Mouse (Mus musculus) liver, postnatal 0 days (tissue): ENCODE measurements at regions not wholly inside any gene's neighbourhood (a gene's known extent, or its start where the extent isn't known, plus 50 kb on each side); places are given as distances from the start of the nearest gene placed in this dataset.

Experiments
- ATAC-seq: fragments of 200-750 bp; cut with Nextera tagmentation; 2 replicates; pipeline ENCODE4 v1.8.0; 2017; ENCODE audit warnings: mild to moderate bottlenecking, moderate library complexity
- DNase-seq: peaks from one replicate; pipeline ENCODE4 v3.0.0-alpha.2; 2016
- H3K27ac ChIP-seq: fragments of 300-500 bp; sonication (generic); 2 replicates; pipeline ENCODE4 v1.5.1; 2014; ENCODE audit warnings: antibody characterized with exemption, moderate library complexity, mild to moderate bottlenecking, low read depth
- H3K27me3 ChIP-seq: fragments of 300-500 bp; sonication (generic); 2 replicates; pipeline ENCODE4 v1.6.1; 2014; ENCODE audit warnings: low read length, control low read depth, mixed read lengths; ENCODE audit not compliant: insufficient read depth
- H3K36me3 ChIP-seq: fragments of 300-500 bp; sonication (generic); replicated peaks from 2 replicates; pipeline ENCODE4 v1.6.1; 2014; ENCODE audit warnings: mild to moderate bottlenecking, control low read depth, low read length, moderate library complexity, mixed read lengths; ENCODE audit not compliant: insufficient read depth
- H3K4me1 ChIP-seq: fragments of 300-500 bp; sonication (generic); 2 replicates; pipeline ENCODE4 v1.6.1; 2014; ENCODE audit warnings: antibody characterized with exemption, mild to moderate bottlenecking, control low read depth; ENCODE audit not compliant: insufficient read depth
- H3K4me2 ChIP-seq: fragments of 300-500 bp; sonication (generic); 2 replicates; pipeline ENCODE4 v1.6.1; 2014; ENCODE audit warnings: low read depth, mild to moderate bottlenecking, low read length, moderate library complexity, mixed read lengths
- H3K4me3 ChIP-seq: fragments of 300-500 bp; sonication (generic); 2 replicates; pipeline ENCODE4 v1.5.1; 2014; ENCODE audit warnings: low read depth, low read length
- H3K9ac ChIP-seq: fragments of 300-500 bp; sonication (generic); replicated peaks from 2 replicates; pipeline ENCODE4 v1.6.1; 2014; ENCODE audit warnings: mild to moderate bottlenecking, moderate library complexity
- H3K9me3 ChIP-seq: fragments of 300-500 bp; sonication (generic); 2 replicates; pipeline ENCODE4 v1.6.1; 2016; ENCODE audit warnings: mild to moderate bottlenecking, control low read depth, low read length, mixed read lengths
- CTCF ChIP-seq: sonication (generic); IDR thresholded peaks from 2 replicates; pipeline ENCODE4 v1.5.1; 2016; ENCODE audit warnings: antibody characterized with exemption, low read depth
- EP300 ChIP-seq: IDR thresholded peaks from 2 replicates; pipeline ENCODE4 v1.6.1; 2016; ENCODE audit warnings: antibody characterized with exemption, low read depth, mild to moderate bottlenecking
- WGBS: fragments of 180-500 bp; shearing (Covaris S2); extraction: QIAGEN DNeasy Blood & Tissue Kit; methylation state at CpG from one replicate; pipeline ENCODE4 v1.1.7; 2014; ENCODE audit not compliant: insufficient replicate concordance; 5-methylcytosine and 5-hydroxymethylcytosine counted together

DNA sequence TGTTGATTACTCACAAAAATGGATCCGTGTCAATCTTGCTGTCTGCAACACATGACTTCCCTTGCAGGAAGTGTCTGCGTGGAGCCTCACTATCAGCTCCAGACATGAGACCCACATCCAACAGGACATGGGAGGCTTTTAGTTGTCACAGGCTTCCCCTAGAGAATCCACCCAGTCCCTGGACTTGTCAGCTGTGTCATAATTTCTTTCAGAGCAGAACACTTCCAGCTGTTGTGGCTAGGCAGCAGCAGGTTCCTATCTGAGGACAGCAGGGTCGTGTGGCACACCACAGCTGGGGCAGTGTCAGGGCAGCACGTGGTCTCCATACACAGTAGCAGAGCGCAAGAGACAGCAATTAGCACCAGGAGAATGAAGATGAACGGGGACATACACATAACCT lies 161.8 kb upstream of the Tcf21 start:
- Histone ChIP-seq H3K4me3 (no peak overlapping the region), H3K9me3 (no peaks in the 10 kb centered on the region), H3K27ac (no peak overlapping the region), H3K36me3 (no peaks in the 10 kb centered on the region), H3K4me1 (no peaks in the 10 kb centered on the region), H3K9ac (no peak overlapping the region), H3K27me3 (no peaks in the 10 kb centered on the region), H3K4me2 (no peak overlapping the region)
- DNase-seq (no peak), ATAC-seq (peak; percentile 33; the same call in 1 of the 2 replicates)
- 33% methylated on average over 6 of the region's 6 CpGs for whole genome bisulfite sequencing
- TF ChIP-seq EP300 (no peak), CTCF (no peak)

DNA sequence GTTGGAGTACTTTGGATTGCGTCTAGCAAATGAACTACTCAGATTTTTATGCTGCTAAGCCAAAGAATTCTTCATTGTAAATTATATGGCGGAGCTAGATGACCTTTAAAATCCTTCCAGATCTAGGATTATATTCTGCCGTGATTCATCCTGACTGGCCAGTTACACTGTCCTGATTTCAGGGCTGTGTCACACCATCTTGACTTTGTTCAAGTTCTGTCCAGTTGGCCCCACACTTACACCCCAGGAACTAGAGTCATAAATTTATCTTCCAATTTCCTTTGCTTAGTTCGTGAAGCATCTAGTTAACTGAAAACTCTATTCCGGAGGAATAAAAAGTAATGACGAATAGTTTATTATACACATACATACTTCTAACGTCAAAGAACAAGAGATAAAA lies 158.5 kb upstream of the Tcf21 start:
- Histone ChIP-seq H3K4me2 (no peak overlapping the region), H3K9ac (no peak overlapping the region), H3K4me1 (no peaks in the 10 kb centered on the region), H3K27me3 (no peaks in the 10 kb centered on the region), H3K27ac (no peak overlapping the region), H3K4me3 (no peak overlapping the region), H3K36me3 (no peaks in the 10 kb centered on the region), H3K9me3 (no peaks in the 10 kb centered on the region)
- TF ChIP-seq CTCF: no peak
- TF ChIP-seq EP300: no peak
- no peak for ATAC-seq
- WGBS: 82% methylated on average over 7 of the region's 7 CpGs
- DNase-seq: no peak

DNA sequence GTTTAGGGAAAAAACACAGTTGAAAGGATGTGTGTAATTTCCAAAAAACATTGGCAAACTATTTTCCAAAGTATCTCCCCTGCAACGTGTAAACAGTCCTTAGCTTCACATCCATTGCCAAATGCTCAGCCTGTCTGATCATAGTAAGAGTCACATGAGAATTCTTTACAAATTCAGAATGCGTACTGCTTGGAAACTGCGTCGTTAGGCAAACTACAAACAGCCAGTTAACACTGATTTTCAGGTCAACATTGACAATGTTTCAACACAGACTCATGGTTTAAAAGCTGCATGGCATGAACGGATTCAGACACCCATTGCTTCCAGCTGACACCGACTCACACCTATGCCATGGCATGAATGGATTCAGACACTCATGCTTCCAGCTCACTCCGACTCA lies 137.0 kb upstream of the Tcf21 start:
- DNase-seq: no peak
- H3K4me2 ChIP-seq: no peak overlapping the region
- H3K9me3 ChIP-seq: no peaks in the 10 kb centered on the region
- no peak overlapping the region for H3K9ac ChIP-seq
- H3K36me3 ChIP-seq: no peaks in the 10 kb centered on the region
- H3K4me3 ChIP-seq: no peak overlapping the region
- H3K27me3 ChIP-seq: no peaks in the 10 kb centered on the region
- H3K4me1 ChIP-seq: no peaks in the 10 kb centered on the region
- no peak overlapping the region for H3K27ac ChIP-seq
- 79% methylated on average over 7 of the region's 7 CpGs for WGBS
- no peak for ATAC-seq
- TF ChIP-seq EP300 (no peak), CTCF (no peak)

DNA sequence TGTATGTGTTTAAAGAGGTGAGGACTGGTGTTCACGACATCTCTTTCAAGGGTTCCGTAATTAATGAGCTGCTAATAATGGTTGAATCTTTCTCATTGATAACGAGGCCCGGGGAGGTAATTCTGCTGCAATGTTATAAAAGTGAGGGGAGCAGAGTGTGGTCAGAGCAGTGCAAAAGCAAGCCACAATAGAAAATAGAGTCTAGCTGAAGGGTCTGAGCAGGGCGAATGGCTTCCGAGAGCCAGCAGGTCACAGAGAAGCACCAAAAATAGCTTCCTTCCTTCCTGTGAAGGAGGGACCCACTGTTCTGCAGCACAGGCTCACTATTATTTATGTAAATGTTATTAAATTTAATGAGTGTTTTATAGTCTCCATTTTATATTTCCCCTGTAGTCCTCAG lies 133.3 kb upstream of the Tcf21 start:
- WGBS: 52% methylated on average over 6 of the region's 6 CpGs
- no peak for TF ChIP-seq EP300
- TF ChIP-seq CTCF: no peak
- H3K27me3 ChIP-seq: no peaks in the 10 kb centered on the region
- H3K9me3 ChIP-seq: no peaks in the 10 kb centered on the region
- no peak overlapping the region for H3K4me2 ChIP-seq
- no peak for DNase-seq
- H3K27ac ChIP-seq: no peak overlapping the region
- H3K9ac ChIP-seq: no peak overlapping the region
- ATAC-seq: no peak
- no peaks in the 10 kb centered on the region for H3K4me1 ChIP-seq
- H3K4me3 ChIP-seq: no peak overlapping the region
- no peaks in the 10 kb centered on the region for H3K36me3 ChIP-seq

DNA sequence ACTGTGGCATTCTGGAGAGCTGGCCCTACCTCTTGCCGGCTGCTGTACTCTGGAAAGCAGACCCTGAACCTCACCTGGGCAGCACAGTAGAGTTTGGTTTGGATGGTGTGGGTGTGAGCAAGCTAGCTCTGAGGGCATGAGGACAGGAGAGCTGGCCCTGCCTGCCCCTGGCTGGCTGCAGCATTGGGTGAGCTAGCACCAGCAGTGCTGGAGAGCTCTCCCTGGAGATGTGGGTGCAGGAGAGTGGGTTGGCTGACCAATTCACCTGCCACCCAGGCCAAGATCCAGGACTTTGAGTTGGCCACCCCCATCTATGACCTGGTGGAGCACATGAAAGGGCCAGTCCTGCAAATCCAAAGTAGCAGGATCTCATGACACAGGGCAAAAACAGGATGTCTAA lies 124.3 kb upstream of the Tcf21 start:
- Histone ChIP-seq H3K9ac (no peak overlapping the region), H3K27ac (no peak overlapping the region), H3K4me1 (no peaks in the 10 kb centered on the region), H3K36me3 (no peaks in the 10 kb centered on the region), H3K9me3 (no peaks in the 10 kb centered on the region), H3K27me3 (no peaks in the 10 kb centered on the region), H3K4me2 (no peak overlapping the region), H3K4me3 (no peak overlapping the region)
- ATAC-seq (no peak), DNase-seq (no peak)
- TF ChIP-seq CTCF (no peak), EP300 (no peak)
- WGBS: 81% methylated on average over 1 of the region's 1 CpGs

DNA sequence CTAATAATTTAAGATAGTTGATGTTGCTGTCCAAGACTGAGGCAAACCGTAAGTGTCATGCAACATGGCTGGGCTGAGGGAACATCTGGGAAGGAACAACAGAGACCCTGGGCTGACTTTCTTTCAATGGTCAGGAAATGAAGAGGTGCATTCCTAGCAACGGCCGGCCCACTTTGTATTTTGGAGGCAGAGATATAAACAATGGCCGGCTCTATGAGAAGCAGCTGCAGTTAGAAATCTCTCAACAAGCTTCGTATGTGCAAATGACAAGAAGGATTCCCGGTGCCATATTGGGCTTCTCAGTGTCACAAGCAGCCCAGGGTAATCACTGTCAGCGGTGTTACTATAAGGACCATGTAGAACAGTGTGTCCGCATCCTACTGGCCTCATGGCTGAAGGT lies 108.0 kb upstream of the Tcf21 start:
- no peak for TF ChIP-seq CTCF
- TF ChIP-seq EP300: no peak
- WGBS: 72% methylated on average over 8 of the region's 8 CpGs
- Histone ChIP-seq H3K36me3 (no peaks in the 10 kb centered on the region), H3K4me3 (no peak overlapping the region), H3K4me1 (no peaks in the 10 kb centered on the region), H3K27me3 (no peaks in the 10 kb centered on the region), H3K9me3 (no peaks in the 10 kb centered on the region), H3K4me2 (no peak overlapping the region), H3K27ac (no peak overlapping the region), H3K9ac (no peak overlapping the region)
- DNase-seq: no peak
- ATAC-seq: no peak

DNA sequence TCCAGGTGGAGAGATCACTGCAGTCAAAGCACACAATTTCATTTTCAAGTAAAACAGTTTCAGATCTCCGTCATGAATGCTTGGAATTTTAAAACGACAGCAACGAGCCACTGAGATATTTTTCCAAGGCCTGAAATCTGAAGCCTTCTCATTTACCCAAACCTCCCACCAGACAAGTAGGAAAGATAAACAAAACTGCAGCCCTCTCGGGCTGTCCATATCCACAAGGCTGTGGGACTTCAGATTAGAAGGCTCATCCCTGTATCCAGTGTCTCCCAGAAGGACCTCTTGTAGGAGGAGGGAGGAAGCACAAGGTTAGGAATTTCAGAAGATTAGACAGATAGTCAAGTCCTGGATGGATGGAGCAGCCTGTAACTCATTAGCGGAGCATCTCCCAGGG lies 106.1 kb upstream of the Tcf21 start:
- H3K4me1 ChIP-seq: no peaks in the 10 kb centered on the region
- H3K27ac ChIP-seq: no peak overlapping the region
- no peak overlapping the region for H3K4me2 ChIP-seq
- no peaks in the 10 kb centered on the region for H3K9me3 ChIP-seq
- 44% methylated on average over 5 of the region's 5 CpGs for whole genome bisulfite sequencing
- H3K4me3 ChIP-seq: no peak overlapping the region
- H3K9ac ChIP-seq: no peak overlapping the region
- DNase-seq (no peak), ATAC-seq (no peak)
- no peaks in the 10 kb centered on the region for H3K36me3 ChIP-seq
- TF ChIP-seq CTCF: no peak
- no peak for TF ChIP-seq EP300
- no peaks in the 10 kb centered on the region for H3K27me3 ChIP-seq
